Mouse (Mus musculus): ENCODE measurements at regions not wholly inside any gene's neighbourhood (a gene's known extent, or its start where the extent isn't known, plus 50 kb on each side); places are given as distances from the start of the nearest gene placed in this dataset.

- DNase-seq: no peak
These were observed 62.6 kb downstream of the Perp start for GRCm38 (mm10) chr10:18907276-18907960.

- DNase-seq: no peak
These were observed 64.5 kb downstream of the Perp start for GRCm38 (mm10) chr10:18909307-18909706.

- DNase-seq: peak; percentile 24 to 46
These were observed 66.1 kb downstream of the Perp start for GRCm38 (mm10) chr10:18910898-18911297.

- peak in 1 of 2 experiments; percentile 14 for DNase-seq
These were observed 72.3 kb downstream of the Perp start for GRCm38 (mm10) chr10:18917120-18917616.

- no peak for DNase-seq
These were observed 78.4 kb downstream of the Perp start for GRCm38 (mm10) chr10:18923088-18923821.

GRCm38 (mm10) chr10:18927811-18928210 lies 83.0 kb downstream of the Perp start:
- no peak for DNase-seq

- no peak for DNase-seq
These were observed 84.1 kb downstream of the Tnfaip3 start for GRCm38 (mm10) chr10:18931344-18931743.

- DNase-seq: no peak
These were observed 74.0 kb downstream of the Tnfaip3 start for GRCm38 (mm10) chr10:18941447-18941846.

- no peak for DNase-seq
These were observed 73.5 kb downstream of the Tnfaip3 start for GRCm38 (mm10) chr10:18941908-18942307.

GRCm38 (mm10) chr10:18943296-18944075 lies 72.0 kb downstream of the Tnfaip3 start:
- no peak for DNase-seq

- DNase-seq: no peak
These were observed 68.7 kb downstream of the Tnfaip3 start for GRCm38 (mm10) chr10:18946727-18947126.

All from kidney, postnatal 4 days (tissue).